8 mouse cellular contexts compared by ENCODE assay signal in genomic region chr10:91229518-91229961, GRCm38 (mm10). TPM values are rescaled to one million over a fixed set of nuclear protein-coding genes. Genes with fewer than 3 reads are reported as not detected.
DNase-seq lines count a peak whose midpoint lies in the region; ATAC-seq lines count a peak whose summit lies in the region.

No protein-coding gene starts in this region.

- peak overlapping the region; percentile 33 for H3K27ac ChIP-seq in heart, embryonic 12.5 days (ENCODE audit: poor library complexity, severe bottlenecking)
- H3K27ac ChIP-seq in limb, embryonic 12.5 days, result peak overlapping the region; percentile 76

- H3K4me2 ChIP-seq in heart, embryonic 12.5 days, result peak overlapping the region; percentile 34
- peak overlapping the region; percentile 42 for H3K4me2 ChIP-seq in limb, embryonic 12.5 days

- no peaks in the 10 kb centered on the region for H3K27me3 ChIP-seq in heart, embryonic 12.5 days (replicated peaks)
- H3K27me3 ChIP-seq in limb, embryonic 12.5 days, result no peaks in the 10 kb centered on the region

- 0 out of 2 replicates have a peak overlapping the region, but pooled peaks have one; percentile 25 for H3K9ac ChIP-seq in heart, embryonic 12.5 days
- H3K9ac ChIP-seq in limb, embryonic 12.5 days (replicated peaks), result no peak overlapping the region

- DNase-seq in layer of hippocampus, adult 11-12 months (ENCODE audit: low spot score), result peak; percentile 16
- DNase-seq in layer of hippocampus, postnatal 25 days (ENCODE audit: extremely low spot score in 1 of 2, low spot score in 1 of 2), result no peak
- DNase-seq in cerebellum, postnatal 10 days, result peak; percentile 62 to 66
- peak; percentile 90 for DNase-seq in retina, embryonic 14.5 days (ENCODE audit: low spot score)
- no peak for DNase-seq in spleen, postnatal 36 days (ENCODE audit: low spot score in 2 of 2)

- peaks cover 30% of the 10 kb centered on the region for H3K4me1 ChIP-seq in heart, embryonic 12.5 days (replicated peaks)
- peaks cover 38% of the 10 kb centered on the region for H3K4me1 ChIP-seq in limb, embryonic 12.5 days (replicated peaks)

- no peak overlapping the region for H3K4me3 ChIP-seq in heart, embryonic 12.5 days
- no peak overlapping the region; the same call in 1 of the 2 replicates for H3K4me3 ChIP-seq in limb, embryonic 12.5 days (replicated peaks)

- ATAC-seq in heart, embryonic 12.5 days (ENCODE audit: insufficient number of reproducible peaks, low FRiP score), result peak; percentile 39
- ATAC-seq in limb, embryonic 12.5 days (ENCODE audit: insufficient number of reproducible peaks, insufficient read depth, low FRiP score, low TSS enrichment, low read depth), result peak; percentile 76
- no peak for ATAC-seq in CD4-positive, CD25-positive, alpha-beta regulatory T cell, adult 4 months

- no peaks in the 10 kb centered on the region for H3K9me3 ChIP-seq in heart, embryonic 12.5 days (replicated peaks)
- no peaks in the 10 kb centered on the region for H3K9me3 ChIP-seq in limb, embryonic 12.5 days

- no peaks in the 10 kb centered on the region for H3K36me3 ChIP-seq in heart, embryonic 12.5 days
- no peaks in the 10 kb centered on the region for H3K36me3 ChIP-seq in limb, embryonic 12.5 days

- 27% methylated on average over 7 of the region's 7 CpGs for WGBS in heart, embryonic 12.5 days
- 15% methylated on average over 7 of the region's 7 CpGs for WGBS in limb, embryonic 12.5 days

RNA-seq across cellular contexts. Expression of gene Tmpo, which starts 48.4 kb away (rescaled TPM):
- 10 to 100 TPM; 33.2 to 35.8 TPM for total RNA-seq in layer of hippocampus, postnatal 25 days (2021)
- polyA plus RNA-seq in heart, embryonic 12.5 days (2016; fragmentation: Nextera tagmentation; extraction: Ambion mirVana), result 203 and 212 TPM in 2 replicates
- 436 and 444 TPM in 2 replicates for polyA plus RNA-seq in limb, embryonic 12.5 days (2016; fragmentation: Nextera tagmentation; extraction: Ambion mirVana)
- 10 to 100 TPM; 35.8 to 68.9 TPM for polyA plus RNA-seq in CD4-positive, CD25-positive, alpha-beta regulatory T cell, adult 4 months (2017; shearing (Covaris generic))

Comparison
In these comparisons a context has a peak if more than half of its experiments do, and no peak if none do; other contexts are left out.
1. DNase-seq: peak in layer of hippocampus, adult 11-12 months (single experiment), cerebellum, postnatal 10 days (2 of 2) and retina, embryonic 14.5 days (single experiment); none in layer of hippocampus, postnatal 25 days (0 of 2) and spleen, postnatal 36 days (0 of 2).